ENCODE assay signal across 21 mouse cellular contexts in the genomic region with DNA sequence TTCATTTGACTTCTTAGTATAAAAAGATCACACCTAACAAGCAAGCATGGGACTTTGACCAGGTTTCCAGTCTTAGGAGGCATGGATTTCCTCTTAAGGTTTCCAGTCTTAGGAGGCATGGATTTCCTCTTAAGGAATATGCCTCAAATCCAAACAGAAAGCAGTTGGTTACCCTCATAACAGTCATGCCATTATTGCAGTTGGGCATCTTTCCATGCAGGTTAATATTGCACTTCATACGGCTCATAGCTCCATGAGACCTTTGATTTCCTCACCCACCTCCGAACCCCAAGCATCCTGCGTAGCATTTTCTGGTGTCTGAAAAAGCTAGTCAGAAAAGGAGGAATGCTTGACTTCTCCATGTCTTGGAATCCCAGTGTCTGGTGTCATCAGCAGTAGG. TPM values are rescaled to one million over a fixed set of nuclear protein-coding genes. Genes with fewer than 3 reads are reported as not detected.
DNase-seq lines count a peak whose midpoint lies in the region; ATAC-seq and TF ChIP-seq lines count a peak whose summit lies in the region.
"Had no signal": no experiment of that assay in that cellular context is flagged by ENCODE, and none has a peak within 500 bp of the region (broad histone marks: within the 10 kb centered on the region; RNA-seq: fewer than 3 reads in every experiment).

No protein-coding gene starts in this region.

- WGBS in kidney, adult 2 months: 60% methylated on average over 3 of the region's 3 CpGs
- WGBS in kidney, embryonic 14.5 days: 95% methylated on average over 3 of the region's 3 CpGs
- 97% methylated on average over 3 of the region's 3 CpGs for WGBS in kidney, embryonic 16.5 days

- no peaks in the 10 kb centered on the region; the same call in 1 of the 2 replicates for H3K4me1 ChIP-seq in kidney, adult 2 months (ENCODE audit: control insufficient read depth, insufficient read depth, low read length)
- H3K4me1 ChIP-seq in kidney, embryonic 14.5 days (ENCODE audit: control insufficient read depth, insufficient read depth, low read length): no peaks in the 10 kb centered on the region
- no peaks in the 10 kb centered on the region for H3K4me1 ChIP-seq in kidney, embryonic 16.5 days (ENCODE audit: insufficient read depth, low read length)
- H3K4me1 ChIP-seq: embryonic facial prominence, embryonic 13.5 days; embryonic facial prominence, embryonic 15.5 days; forebrain, embryonic 10.5 days; forebrain, embryonic 12.5 days had no signal

- no peak for TF ChIP-seq CTCF in kidney, adult 2 months (conservative IDR thresholded peaks at IDR 0.05; ENCODE audit: insufficient read depth, insufficient read length, low read depth, low read length)

- no peak for ATAC-seq in kidney, embryonic 14.5 days (ENCODE audit: low FRiP score, low TSS enrichment)
- no peak for ATAC-seq in kidney, embryonic 16.5 days (ENCODE audit: low FRiP score, low TSS enrichment)
- ATAC-seq: forebrain, embryonic 14.5 days; forebrain, embryonic 16.5 days had no signal

- TF ChIP-seq POLR2A in kidney, adult 2 months (IDR thresholded peaks at IDR 0.05; ENCODE audit: low read depth, low read length): no peak

- H3K27me3 ChIP-seq in kidney, adult 2 months (replicated peaks; ENCODE audit: control insufficient read depth, insufficient read depth, low read length): no peaks in the 10 kb centered on the region
- no peaks in the 10 kb centered on the region for H3K27me3 ChIP-seq in kidney, embryonic 14.5 days (ENCODE audit: control insufficient read depth, insufficient read depth, low read length)
- no peaks in the 10 kb centered on the region for H3K27me3 ChIP-seq in kidney, embryonic 16.5 days (ENCODE audit: insufficient read depth, low read length)
- H3K27me3 ChIP-seq: embryonic facial prominence, embryonic 13.5 days; embryonic facial prominence, embryonic 15.5 days; forebrain, embryonic 12.5 days had no signal

- no peak overlapping the region for H3K9ac ChIP-seq in kidney, embryonic 14.5 days (ENCODE audit: low read depth, low read length)
- no peak overlapping the region for H3K9ac ChIP-seq in kidney, embryonic 16.5 days (replicated peaks; ENCODE audit: low read length)
- H3K9ac ChIP-seq: embryonic facial prominence, embryonic 13.5 days; embryonic facial prominence, embryonic 15.5 days; forebrain, embryonic 12.5 days had no signal

- H3K4me3 ChIP-seq in kidney, adult 2 months (ENCODE audit: insufficient read depth, low read depth, low read length): no peak overlapping the region
- H3K4me3 ChIP-seq in kidney, embryonic 14.5 days (ENCODE audit: low read length): no peak overlapping the region
- H3K4me3 ChIP-seq in kidney, embryonic 16.5 days (ENCODE audit: low read length): no peak overlapping the region
- H3K4me3 ChIP-seq: embryonic facial prominence, embryonic 13.5 days; embryonic facial prominence, embryonic 15.5 days; erythroblast, embryonic 14.5 days; forebrain, embryonic 10.5 days; forebrain, embryonic 12.5 days had no signal

- peak overlapping the region; percentile 2; the same call in 1 of the 2 replicates for H3K27ac ChIP-seq in kidney, adult 2 months (ENCODE audit: insufficient read depth, low read depth, low read length)
- H3K27ac ChIP-seq in kidney, embryonic 14.5 days (ENCODE audit: low read depth, low read length): no peak overlapping the region
- H3K27ac ChIP-seq in kidney, embryonic 16.5 days (ENCODE audit: low read length): no peak overlapping the region
- H3K27ac ChIP-seq: embryonic facial prominence, embryonic 13.5 days; embryonic facial prominence, embryonic 15.5 days; forebrain, embryonic 10.5 days; forebrain, embryonic 12.5 days had no signal

- H3K36me3 ChIP-seq in kidney, adult 2 months (ENCODE audit: control insufficient read depth, insufficient read depth, low read length): no peaks in the 10 kb centered on the region
- H3K36me3 ChIP-seq in kidney, embryonic 14.5 days (ENCODE audit: control insufficient read depth, insufficient read depth, low read length): peaks cover 21% of the 10 kb centered on the region
- H3K36me3 ChIP-seq in kidney, embryonic 16.5 days (ENCODE audit: insufficient read depth, low read length): peaks cover 55% of the 10 kb centered on the region

- peaks cover 46% of the 10 kb centered on the region for H3K9me3 ChIP-seq in kidney, embryonic 14.5 days (ENCODE audit: control insufficient read depth, low read length)
- H3K9me3 ChIP-seq in kidney, embryonic 16.5 days (ENCODE audit: low read length): peaks cover 48% of the 10 kb centered on the region

- no peak overlapping the region for H3K4me2 ChIP-seq in kidney, embryonic 14.5 days (replicated peaks; ENCODE audit: low read depth, low read length)
- H3K4me2 ChIP-seq in kidney, embryonic 16.5 days (replicated peaks; ENCODE audit: low read depth, low read length): no peak overlapping the region
- H3K4me2 ChIP-seq: embryonic facial prominence, embryonic 13.5 days; embryonic facial prominence, embryonic 15.5 days; forebrain, embryonic 12.5 days had no signal

- peak; percentile 84 for DNase-seq in kidney, adult 2 months
- peak; percentile 38 to 55 for DNase-seq in kidney, postnatal 36 days
- DNase-seq: adrenal gland, adult 2 months; adrenal gland, postnatal 10 days; adrenal gland, postnatal 25 days; cerebellum, adult 11 months; cerebellum, adult 18-20 months; cerebellum, adult 8-10 months; cerebellum, adult 9-11 months; cerebellum, postnatal 14 days; cerebellum, postnatal 36 days; embryo, embryonic 11 days had no signal

RNA-seq across cellular contexts. Expression of gene Trim24, which starts 10.0 kb away (rescaled TPM):
- polyA plus RNA-seq in kidney, adult 2 months (2012; rRNA removed): 14.1 and 17.5 TPM in 2 replicates
- polyA plus RNA-seq in kidney, embryonic 14.5 days (2014; fragmentation: Nextera tagmentation; extraction: Ambion mirVana): 25.8 and 34.2 TPM in 2 replicates
- polyA plus RNA-seq in kidney, embryonic 16.5 days (2015; fragmentation: Nextera tagmentation; extraction: Ambion mirVana): 13.1 and 15.9 TPM in 2 replicates
